Mouse (Mus musculus) E14TG2a.4 (cell line): Measurements from ENCODE around the gene Rtn4.

ENCODE experiments used
- CTCF ChIP-seq: conservative IDR thresholded peaks from 2 replicates; pipeline ENCODE4 v1.5.1; 2014; ENCODE audit warnings: low read length
- POU5F1 ChIP-seq: IDR thresholded peaks from 2 replicates; pipeline ENCODE4 v1.6.1; 2014; ENCODE audit warnings: low read length, borderline replicate concordance

GRCm38 (mm10) chr11:29702721-29703120 is 10.0 kb downstream of the Rtn4 start:
- no peak for TF ChIP-seq CTCF
- TF ChIP-seq POU5F1, result no peak
